Mouse (Mus musculus) cortical plate, adult 2 months (tissue): ENCODE measurements at regions not wholly inside any gene's neighbourhood (a gene's known extent, or its start where the extent isn't known, plus 50 kb on each side); places are given as distances from the start of the nearest gene placed in this dataset.

Source experiments
- CTCF ChIP-seq: fragments of 200-500 bp; IDR thresholded peaks from 2 replicates; pipeline ENCODE4 v1.5.1; 2011; ENCODE audit warnings: mild to moderate bottlenecking, control low read depth, low read length; ENCODE audit not compliant: insufficient read depth; ENCODE audit errors: extremely low read depth
- POLR2A ChIP-seq: fragments of 200-500 bp; IDR thresholded peaks from 2 replicates; pipeline ENCODE4 v1.6.1; 2011; ENCODE audit warnings: mild to moderate bottlenecking, low read length, control low read depth; ENCODE audit not compliant: insufficient read depth; ENCODE audit errors: extremely low read depth

DNA sequence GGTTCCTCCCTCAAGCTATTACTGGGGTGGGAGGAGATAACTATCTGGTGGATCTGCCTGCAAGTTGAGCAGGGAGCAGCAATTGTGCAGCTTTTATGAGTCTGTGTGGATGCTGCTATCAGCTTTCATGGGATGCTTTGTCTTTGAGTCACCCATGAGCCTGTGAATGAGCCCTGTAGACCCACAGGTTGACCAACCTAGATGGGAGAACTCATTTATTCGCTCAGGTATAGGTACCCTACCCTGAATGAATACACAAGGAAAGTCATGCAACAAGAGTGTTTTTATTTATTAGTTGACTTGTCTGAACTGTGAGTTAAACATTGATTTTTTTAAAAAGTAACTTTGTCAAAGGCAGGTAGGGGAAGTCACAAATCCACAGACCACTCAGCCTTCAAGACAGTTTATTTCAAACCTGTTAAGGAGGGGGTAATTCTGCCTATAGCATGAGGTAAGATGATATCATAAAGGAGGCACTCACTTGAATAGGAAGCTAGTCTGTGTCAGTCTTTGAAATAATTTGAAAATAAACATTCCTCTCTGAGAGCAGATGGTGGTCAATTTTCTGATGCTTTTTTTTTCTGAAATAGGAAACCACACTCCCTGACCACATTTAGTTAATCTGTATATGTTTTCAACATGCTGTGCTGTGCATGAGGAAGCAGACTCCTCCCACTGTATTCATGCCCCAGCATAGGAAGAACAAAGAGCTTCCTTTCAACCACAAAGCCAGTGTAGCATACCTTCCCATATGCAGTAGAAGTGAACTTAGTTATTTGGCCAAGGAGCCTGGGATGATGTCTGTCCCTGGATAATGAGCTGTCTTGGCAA is 302.0 kb downstream of the Cmpk2 start:
- no peak for TF ChIP-seq CTCF
- no peak for TF ChIP-seq POLR2A
